Mouse (Mus musculus) limb, embryonic 11.5 days (tissue): Measurements from ENCODE around the gene Egfr. TPM values are rescaled to one million over a fixed set of nuclear protein-coding genes. Genes with fewer than 3 reads are reported as not detected.

Experiments
- ATAC-seq: fragments of 200-750 bp; cut with Nextera tagmentation; 2 replicates; pipeline ENCODE4 v1.8.0; 2017; ENCODE audit warnings: low read depth; ENCODE audit not compliant: insufficient number of reproducible peaks, low FRiP score, low TSS enrichment
- DNase-seq: peaks from one replicate; pipeline ENCODE4 v3.0.0-alpha.2; 2015; ENCODE audit warnings: low spot score
- H3K27ac ChIP-seq: fragments of 300-500 bp; sonication (generic); replicated peaks from 2 replicates; pipeline ENCODE4 v1.5.1; 2014; ENCODE audit warnings: low read depth, mild to moderate bottlenecking, low read length
- H3K27me3 ChIP-seq: fragments of 300-500 bp; sonication (generic); 2 replicates; pipeline ENCODE4 v1.6.1; 2014; ENCODE audit warnings: mild to moderate bottlenecking, low read length, mixed read lengths; ENCODE audit not compliant: control insufficient read depth, insufficient read depth
- H3K36me3 ChIP-seq: fragments of 300-500 bp; sonication (generic); 2 replicates; pipeline ENCODE4 v1.6.1; 2014; ENCODE audit warnings: mild to moderate bottlenecking, low read length, moderate library complexity, mixed read lengths; ENCODE audit not compliant: control insufficient read depth, insufficient read depth
- H3K4me1 ChIP-seq: fragments of 300-500 bp; sonication (generic); 2 replicates; pipeline ENCODE4 v1.6.1; 2014; ENCODE audit warnings: low read length, mixed read lengths; ENCODE audit not compliant: control insufficient read depth, insufficient read depth
- H3K4me2 ChIP-seq: fragments of 300-500 bp; sonication (generic); 2 replicates; pipeline ENCODE4 v1.6.1; 2014; ENCODE audit warnings: low read depth, mild to moderate bottlenecking, moderate library complexity; ENCODE audit not compliant: severe bottlenecking
- H3K4me3 ChIP-seq: fragments of 300-500 bp; sonication (generic); 2 replicates; pipeline ENCODE4 v1.5.1; 2014; ENCODE audit warnings: low read depth, low read length
- H3K9ac ChIP-seq: fragments of 300-500 bp; sonication (generic); 2 replicates; pipeline ENCODE4 v1.6.1; 2014; ENCODE audit warnings: mild to moderate bottlenecking, low read length
- H3K9me3 ChIP-seq: fragments of 300-500 bp; sonication (generic); 2 replicates; pipeline ENCODE4 v1.6.1; 2016; ENCODE audit warnings: low read length; ENCODE audit not compliant: control insufficient read depth
- WGBS: fragments of 180-500 bp; shearing (Covaris S2); extraction: QIAGEN DNeasy Blood & Tissue Kit; methylation state at CpG from one replicate; pipeline ENCODE4 v1.1.7; 2014; 5-methylcytosine and 5-hydroxymethylcytosine counted together
- polyA plus RNA-seq: library from polyadenylated mRNA; unstranded; fragments of >200 nt; fragmentation: Nextera tagmentation; extraction: Ambion mirVana; gene quantifications from 2 replicates; pipeline ENCODE4 v1.2.1, GENCODE M21; 2014

Gene Egfr
- polyA plus RNA-seq, 1 experiment from 2014 or later: 2.6 TPM

DNA sequence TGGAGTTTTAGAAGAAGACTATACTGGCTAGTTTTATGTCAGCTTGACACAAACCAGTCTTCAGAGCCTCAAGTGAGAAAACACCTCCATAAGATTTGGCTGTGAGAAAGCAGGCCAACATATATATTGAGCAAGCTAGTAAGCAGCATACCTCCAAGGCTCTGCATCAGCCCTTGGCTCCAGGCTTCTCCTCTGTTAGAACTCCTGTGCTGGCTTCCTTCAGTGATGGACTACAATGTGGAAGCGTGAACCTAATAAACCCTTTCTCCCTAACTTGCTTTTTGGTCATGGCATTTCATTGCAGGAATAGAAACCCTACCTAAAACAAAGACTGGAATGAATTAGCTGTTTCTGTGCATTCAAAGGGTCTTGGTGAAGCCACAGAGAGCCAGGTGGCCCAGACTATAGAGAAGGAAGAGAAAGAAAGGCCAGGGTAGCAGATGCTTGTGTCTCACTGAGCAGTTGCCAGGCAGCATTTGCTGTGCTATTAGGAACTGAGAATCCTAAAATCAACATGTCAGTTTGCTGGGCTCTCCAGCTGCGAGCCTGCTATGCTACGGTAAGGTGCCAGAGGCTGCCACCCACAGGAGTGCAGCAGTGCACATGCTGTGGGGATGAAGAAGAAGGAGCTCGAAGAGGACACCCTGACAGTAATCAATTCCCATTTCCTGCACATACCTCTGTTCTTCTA, 189.2 kb downstream of the Egfr start:
- 77% methylated on average over 4 of the region's 4 CpGs for WGBS
- no peak for ATAC-seq

DNA sequence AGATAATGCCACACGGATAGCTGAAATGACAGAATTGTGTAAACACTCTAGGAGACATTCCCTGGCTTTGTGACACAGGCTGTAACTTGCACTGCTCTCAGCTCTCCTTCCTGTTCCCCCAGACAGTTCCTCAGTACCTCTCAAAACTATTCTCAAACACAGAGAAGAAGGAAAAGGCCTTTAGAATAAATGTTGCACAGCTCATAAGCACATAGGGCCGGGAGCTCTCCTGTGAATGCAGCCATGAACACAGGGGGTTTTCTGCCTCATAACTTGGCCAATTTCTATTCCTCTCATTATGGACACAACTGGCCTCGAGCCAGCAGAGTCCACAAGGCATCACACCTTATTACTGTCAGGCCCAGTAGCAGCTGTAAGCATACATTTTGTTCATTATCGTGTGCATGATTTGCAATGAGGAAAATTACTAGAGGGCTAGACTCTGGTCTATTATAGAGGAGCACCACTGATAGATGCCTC, 190.0 kb downstream of the Egfr start:
- H3K36me3 ChIP-seq: no peaks in the 10 kb centered on the region
- no peaks in the 10 kb centered on the region for H3K9me3 ChIP-seq
- no peak overlapping the region for H3K9ac ChIP-seq
- H3K27ac ChIP-seq: no peak overlapping the region
- H3K27me3 ChIP-seq: no peaks in the 10 kb centered on the region
- H3K4me2 ChIP-seq: no peak overlapping the region
- no peak overlapping the region for H3K4me3 ChIP-seq
- ATAC-seq (no peak), DNase-seq (no peak)
- H3K4me1 ChIP-seq: no peaks in the 10 kb centered on the region
- WGBS: 78% methylated on average over 4 of the region's 4 CpGs

More for the DNA sequence above, 189.2 kb downstream of the Egfr start:
- no peak overlapping the region for H3K4me2 ChIP-seq
- H3K4me3 ChIP-seq: no peak overlapping the region
- no peaks in the 10 kb centered on the region for H3K36me3 ChIP-seq
- H3K27me3 ChIP-seq: no peaks in the 10 kb centered on the region
- no peaks in the 10 kb centered on the region for H3K4me1 ChIP-seq
- H3K9ac ChIP-seq: no peak overlapping the region
- H3K27ac ChIP-seq: no peak overlapping the region
- no peak for DNase-seq
- no peaks in the 10 kb centered on the region for H3K9me3 ChIP-seq

DNA sequence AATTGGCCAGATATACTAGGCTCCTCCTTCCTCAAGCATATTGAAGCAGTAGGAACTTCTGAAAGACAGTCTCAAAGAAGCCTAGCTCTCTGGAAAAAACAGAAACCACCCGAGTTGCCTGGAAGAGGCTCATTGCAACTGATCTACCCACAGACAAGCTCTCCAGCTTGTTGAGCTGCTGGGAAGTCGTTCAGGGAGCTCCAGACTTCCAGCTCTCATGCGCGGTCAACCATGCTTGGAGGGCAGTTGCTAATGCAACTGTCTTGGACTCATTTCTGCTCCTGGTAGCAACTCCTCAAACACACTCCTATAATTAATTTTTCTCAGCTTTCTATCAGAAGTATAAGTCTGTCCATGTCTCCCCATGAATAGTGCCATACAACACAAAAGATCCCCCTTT, 191.0 kb downstream of the Egfr start:
- no peak for DNase-seq
- Histone ChIP-seq H3K4me1 (no peaks in the 10 kb centered on the region), H3K27me3 (no peaks in the 10 kb centered on the region), H3K9me3 (no peaks in the 10 kb centered on the region), H3K4me2 (no peak overlapping the region), H3K36me3 (no peaks in the 10 kb centered on the region), H3K9ac (no peak overlapping the region), H3K27ac (no peak overlapping the region), H3K4me3 (no peak overlapping the region)
- ATAC-seq: no peak
- 84% methylated on average over 4 of the region's 4 CpGs for WGBS

DNA sequence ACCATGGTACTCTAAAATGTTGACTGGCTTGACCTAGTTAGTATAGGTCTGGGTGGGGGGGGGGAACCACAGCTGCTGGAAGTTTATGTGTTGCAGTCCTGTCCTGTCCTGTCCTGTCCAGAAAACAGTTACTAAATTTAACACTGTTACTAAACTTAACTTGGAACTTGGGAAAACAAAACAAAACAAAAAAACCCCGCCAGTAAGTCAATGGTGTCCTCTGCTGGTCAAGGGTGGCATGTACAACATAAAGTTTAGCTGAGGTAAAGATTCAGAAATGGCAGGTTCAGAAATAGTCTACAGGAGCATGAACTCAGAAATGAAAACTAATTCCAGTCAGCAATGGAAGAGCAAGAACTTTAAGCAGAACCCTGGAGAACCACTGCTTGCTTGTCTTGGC, 196.8 kb downstream of the Egfr start:
- ATAC-seq (no peak), DNase-seq (peak; percentile 37)
- no peak overlapping the region for H3K4me3 ChIP-seq
- H3K4me1 ChIP-seq: no peaks in the 10 kb centered on the region
- no peaks in the 10 kb centered on the region for H3K27me3 ChIP-seq
- no peaks in the 10 kb centered on the region for H3K36me3 ChIP-seq
- no peaks in the 10 kb centered on the region for H3K9me3 ChIP-seq
- 36% methylated on average over 1 of the region's 1 CpGs for WGBS
- H3K9ac ChIP-seq: no peak overlapping the region
- H3K27ac ChIP-seq: no peak overlapping the region
- H3K4me2 ChIP-seq: no peak overlapping the region

DNA sequence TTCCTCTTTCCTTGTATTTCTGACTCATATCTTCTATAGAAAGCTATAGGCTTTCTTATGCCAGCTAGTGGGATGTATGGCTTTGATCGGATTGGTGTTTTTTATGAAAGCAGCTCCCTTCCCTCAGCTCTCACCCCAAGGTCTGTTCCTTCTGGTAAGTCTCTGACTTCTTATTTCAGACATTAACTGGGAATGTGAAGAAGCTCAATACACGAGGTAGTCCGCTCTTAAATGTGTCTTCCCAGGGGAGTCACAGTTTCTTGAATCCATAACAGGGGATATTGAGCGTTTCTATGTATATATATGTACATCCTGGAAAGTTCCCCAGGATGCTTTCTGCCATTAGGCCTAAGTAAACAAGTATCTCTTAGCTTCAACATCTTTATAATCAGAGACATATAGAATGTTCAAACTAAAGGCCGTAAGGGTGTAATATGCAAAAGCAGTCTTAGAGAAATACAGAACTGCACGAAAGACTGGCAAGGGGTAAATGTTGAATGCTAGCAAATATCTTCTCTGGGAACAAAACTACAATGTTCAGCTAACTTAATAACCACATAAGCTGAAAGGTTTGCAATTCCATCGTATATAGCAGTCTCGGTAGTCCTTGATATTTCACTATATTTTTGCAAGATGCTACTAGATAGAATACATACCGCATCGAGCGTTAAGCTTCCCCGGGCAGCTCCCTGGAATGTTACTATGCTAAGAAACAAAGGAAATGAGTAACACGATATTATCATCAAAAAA, 198.4 kb downstream of the Egfr start:
- H3K9me3 ChIP-seq: no peaks in the 10 kb centered on the region
- DNase-seq (no peak), ATAC-seq (no peak)
- peak overlapping the region; percentile 49 for H3K9ac ChIP-seq
- no peaks in the 10 kb centered on the region for H3K27me3 ChIP-seq
- no peaks in the 10 kb centered on the region for H3K36me3 ChIP-seq
- H3K4me3 ChIP-seq: peak overlapping the region; percentile 60
- WGBS: 61% methylated on average over 13 of the region's 13 CpGs
- H3K4me1 ChIP-seq: no peaks in the 10 kb centered on the region
- peak overlapping the region; percentile 43 for H3K4me2 ChIP-seq
- no peak overlapping the region for H3K27ac ChIP-seq

DNA sequence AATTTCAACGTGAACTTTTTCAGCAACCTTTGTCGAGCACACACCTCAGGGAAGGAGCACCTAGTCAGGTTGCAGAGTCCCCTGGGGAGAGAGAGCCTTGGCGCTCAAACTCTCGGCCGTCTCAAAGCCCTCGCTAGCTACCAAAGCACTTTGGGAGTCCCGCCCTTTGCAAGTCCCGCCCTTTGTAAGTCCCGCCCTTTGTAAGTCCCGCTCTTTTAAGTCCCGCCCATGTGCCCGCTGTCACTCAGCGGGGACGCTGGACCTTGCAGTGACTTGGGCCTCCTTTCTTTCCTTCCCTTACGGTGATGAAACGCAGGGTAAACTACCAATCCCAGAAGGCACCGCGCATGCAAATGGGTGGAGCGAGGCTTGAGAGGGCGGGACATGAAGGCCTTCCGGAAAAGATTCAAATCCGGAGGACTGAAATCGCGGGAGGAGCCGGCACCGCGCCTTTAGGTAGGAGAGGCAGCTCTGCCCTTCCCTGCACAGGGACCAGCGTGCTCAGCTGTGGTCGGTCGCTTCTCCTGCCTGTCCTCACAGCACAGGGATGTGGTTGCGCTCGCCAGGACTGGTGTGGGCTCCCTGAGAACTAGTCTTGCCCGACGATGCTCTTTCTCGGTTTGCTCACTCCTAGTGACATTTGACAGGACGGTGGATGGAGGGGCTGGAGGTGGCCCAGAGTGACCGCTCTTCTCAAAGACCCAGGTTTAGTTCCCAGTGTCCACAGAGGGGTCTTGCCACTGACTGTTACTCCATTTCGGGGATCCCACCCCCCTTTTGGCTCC, 199.2 kb downstream of the Egfr start, which contains the start of gene Fbxo48:
Fbxo48 (plus strand) TSS at position 400 of the 785 bp plus-strand sequence.
- H3K4me2 ChIP-seq: peak within 1 kb of the TSS; percentile 72
- H3K9ac ChIP-seq: peak within 1 kb of the TSS; percentile 72
- H3K4me3 ChIP-seq: peak within 1 kb of the TSS; percentile 60
- peak; percentile 100 for ATAC-seq
- no peaks in the 10 kb centered on the region for H3K27me3 ChIP-seq
- no peaks in the 10 kb centered on the region for H3K9me3 ChIP-seq
- H3K27ac ChIP-seq: no peak within 1 kb of the TSS; the same call in 1 of the 2 replicates
- no peaks in the 10 kb centered on the region for H3K4me1 ChIP-seq
- no peaks in the 10 kb centered on the region for H3K36me3 ChIP-seq
- peak; percentile 96 for DNase-seq
- WGBS: under 1% methylated on average over 38 of the region's 38 CpGs

DNA sequence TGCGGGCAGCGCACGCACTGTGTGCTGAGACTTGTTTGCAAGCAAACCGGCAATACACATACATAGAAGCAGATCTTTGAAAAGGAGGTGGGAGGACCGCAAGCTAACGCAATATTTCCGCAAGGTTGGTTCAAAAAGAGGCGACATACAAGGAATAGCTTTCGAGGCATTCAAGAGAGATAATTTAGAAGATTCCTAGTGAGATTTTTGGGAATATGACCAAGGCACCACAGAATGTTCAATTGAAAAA, 199.7 kb downstream of the Egfr start:
- Histone ChIP-seq H3K36me3 (no peaks in the 10 kb centered on the region), H3K4me2 (peak overlapping the region; percentile 72), H3K4me3 (peak overlapping the region; percentile 60), H3K4me1 (no peaks in the 10 kb centered on the region), H3K27ac (no peak overlapping the region), H3K9ac (peak overlapping the region; percentile 72), H3K9me3 (no peaks in the 10 kb centered on the region), H3K27me3 (no peaks in the 10 kb centered on the region)
- DNase-seq (no peak), ATAC-seq (no peak)
- WGBS: 15% methylated on average over 9 of the region's 9 CpGs

DNA sequence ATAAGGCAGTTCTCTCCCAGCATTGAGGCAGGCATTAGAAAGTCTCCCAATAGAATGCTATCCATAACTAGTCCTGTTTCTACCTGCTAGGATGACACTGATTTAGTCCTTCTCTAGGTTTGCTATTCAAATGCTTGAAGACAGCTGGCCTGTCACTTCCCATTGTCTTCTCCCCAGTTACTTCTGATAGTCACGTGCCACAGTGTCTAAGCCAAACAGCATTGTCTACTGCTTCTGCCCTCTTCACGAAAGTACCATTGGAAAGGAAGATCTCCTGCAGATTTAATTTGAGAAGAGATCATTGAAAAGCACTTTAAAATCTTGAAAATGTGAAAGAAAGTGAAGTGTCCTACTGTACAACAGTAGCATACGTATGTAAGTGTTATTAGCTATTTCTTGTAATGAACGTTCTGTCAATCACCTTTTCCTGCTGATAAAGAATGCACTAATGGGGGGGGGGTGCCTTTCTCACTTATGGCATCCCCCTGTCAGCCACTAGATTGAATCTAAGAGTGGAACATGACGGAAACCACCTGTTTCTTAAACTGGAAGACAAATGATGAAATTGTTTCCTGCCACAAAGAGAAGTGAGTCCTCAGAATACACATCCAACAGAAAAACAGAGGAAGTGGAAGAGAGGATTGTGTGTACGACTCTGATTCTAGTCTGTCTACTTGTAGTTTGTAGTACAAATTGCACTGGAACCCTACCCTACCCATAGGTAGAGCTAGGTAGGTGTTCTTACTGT, 204.3 kb downstream of the Egfr start:
- no peak for ATAC-seq
- Histone ChIP-seq H3K4me3 (no peak overlapping the region), H3K9ac (no peak overlapping the region), H3K4me2 (no peak overlapping the region), H3K27me3 (no peaks in the 10 kb centered on the region), H3K27ac (no peak overlapping the region), H3K4me1 (no peaks in the 10 kb centered on the region), H3K36me3 (no peaks in the 10 kb centered on the region), H3K9me3 (no peaks in the 10 kb centered on the region)
- 91% methylated on average over 6 of the region's 6 CpGs for WGBS
- DNase-seq: no peak
